Mouse (Mus musculus): ENCODE data around the gene Tecpr2. TPM values are rescaled to one million over a fixed set of nuclear protein-coding genes. Genes with fewer than 3 reads are reported as not detected.

Tecpr2 gene
- polyA plus RNA-seq, 1 experiment: 6.1 TPM

GRCm38 (mm10) chr12:110998092-110998491, 109.0 kb downstream of the Tecpr2 start:
- H3K4me3 ChIP-seq (replicated peaks; ENCODE audit: control insufficient read depth, low read depth, low read length): no peak overlapping the region
- WGBS: 97% methylated on average over 11 of the region's 11 CpGs
- H3K4me1 ChIP-seq (ENCODE audit: control insufficient read depth, insufficient read depth, low read length): no peaks in the 10 kb centered on the region; the same call in 1 of the 2 replicates
- no peak overlapping the region for H3K27ac ChIP-seq (ENCODE audit: control insufficient read depth, insufficient read depth, low read depth, low read length, poor library complexity)
- TF ChIP-seq POLR2A (IDR thresholded peaks at IDR 0.05; ENCODE audit: borderline replicate concordance, control insufficient read depth, low read depth, low read length): no peak
- TF ChIP-seq CTCF (IDR thresholded peaks at IDR 0.05; ENCODE audit: control insufficient read depth, insufficient read depth, low read length): no peak

DNA sequence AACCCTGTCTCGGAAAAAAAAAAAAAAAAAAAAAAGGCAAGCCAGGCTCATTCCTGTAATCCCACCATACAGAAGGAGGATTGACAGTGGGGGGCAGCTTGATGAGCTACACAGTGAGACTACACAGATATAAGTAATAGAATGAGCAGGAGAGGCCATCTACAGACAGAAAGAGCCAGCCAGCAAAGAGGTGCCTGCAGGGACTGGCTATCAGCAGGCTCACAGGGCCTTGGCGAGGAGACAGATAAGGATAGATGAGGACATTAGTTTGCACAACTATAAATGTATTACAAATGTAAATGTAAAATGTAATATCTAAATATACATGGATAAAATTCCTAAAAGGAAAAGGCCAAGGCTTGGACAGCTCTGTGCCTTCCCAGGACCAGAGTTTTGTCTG, 110.8 kb downstream of the Tecpr2 start:
- 65% methylated on average over 2 of the region's 2 CpGs for WGBS
- TF ChIP-seq POLR2A (IDR thresholded peaks at IDR 0.05; ENCODE audit: borderline replicate concordance, control insufficient read depth, low read depth, low read length): no peak
- no peak for TF ChIP-seq CTCF (IDR thresholded peaks at IDR 0.05; ENCODE audit: control insufficient read depth, insufficient read depth, low read length)
- H3K27ac ChIP-seq (ENCODE audit: control insufficient read depth, insufficient read depth, low read depth, low read length, poor library complexity): no peak overlapping the region
- peaks cover 6% of the 10 kb centered on the region for H3K4me1 ChIP-seq (ENCODE audit: control insufficient read depth, insufficient read depth, low read length)
- H3K4me3 ChIP-seq (replicated peaks; ENCODE audit: control insufficient read depth, low read depth, low read length): no peak overlapping the region

DNA sequence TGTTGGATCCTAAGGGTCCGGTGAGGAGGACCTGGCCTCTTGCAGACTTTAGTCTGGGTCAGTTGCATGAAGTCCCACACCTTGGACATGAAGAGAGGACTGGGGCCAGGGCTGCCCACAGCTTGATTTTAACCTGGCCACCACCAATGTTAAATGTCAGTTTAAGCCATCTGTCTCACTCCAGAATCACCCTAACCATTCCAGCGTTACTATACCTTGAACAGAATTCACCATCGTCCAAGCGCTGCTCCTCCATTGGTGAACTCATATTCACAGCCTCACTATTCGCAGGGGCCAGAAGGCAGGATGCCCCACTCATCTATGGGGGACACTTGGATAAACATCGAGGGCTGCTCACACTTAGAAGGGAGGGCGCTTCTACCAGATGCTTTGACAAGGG, 111.9 kb downstream of the Tecpr2 start:
- TF ChIP-seq CTCF (IDR thresholded peaks at IDR 0.05; ENCODE audit: control insufficient read depth, insufficient read depth, low read length) (no peak), POLR2A (IDR thresholded peaks at IDR 0.05; ENCODE audit: borderline replicate concordance, control insufficient read depth, low read depth, low read length) (no peak)
- H3K4me1 ChIP-seq (ENCODE audit: control insufficient read depth, insufficient read depth, low read length): peaks cover 6% of the 10 kb centered on the region

GRCm38 (mm10) chr12:111004142-111004541, 115.1 kb downstream of the Tecpr2 start:
- TF ChIP-seq POLR2A (IDR thresholded peaks at IDR 0.05; ENCODE audit: borderline replicate concordance, control insufficient read depth, low read depth, low read length): no peak
- no peak for TF ChIP-seq CTCF (IDR thresholded peaks at IDR 0.05; ENCODE audit: control insufficient read depth, insufficient read depth, low read length)
- Histone ChIP-seq H3K4me3 (replicated peaks; ENCODE audit: control insufficient read depth, low read depth, low read length) (no peak overlapping the region), H3K4me1 (ENCODE audit: control insufficient read depth, insufficient read depth, low read length) (peaks cover 16% of the 10 kb centered on the region), H3K27ac (ENCODE audit: control insufficient read depth, insufficient read depth, low read depth, low read length, poor library complexity) (peak overlapping the region; percentile 70)
- 46% methylated on average over 9 of the region's 9 CpGs for WGBS

More for the DNA sequence above, 111.9 kb downstream of the Tecpr2 start:
- Histone ChIP-seq H3K27ac (ENCODE audit: control insufficient read depth, insufficient read depth, low read depth, low read length, poor library complexity) (no peak overlapping the region), H3K4me3 (replicated peaks; ENCODE audit: control insufficient read depth, low read depth, low read length) (no peak overlapping the region)
- WGBS: 95% methylated on average over 7 of the region's 7 CpGs

DNA sequence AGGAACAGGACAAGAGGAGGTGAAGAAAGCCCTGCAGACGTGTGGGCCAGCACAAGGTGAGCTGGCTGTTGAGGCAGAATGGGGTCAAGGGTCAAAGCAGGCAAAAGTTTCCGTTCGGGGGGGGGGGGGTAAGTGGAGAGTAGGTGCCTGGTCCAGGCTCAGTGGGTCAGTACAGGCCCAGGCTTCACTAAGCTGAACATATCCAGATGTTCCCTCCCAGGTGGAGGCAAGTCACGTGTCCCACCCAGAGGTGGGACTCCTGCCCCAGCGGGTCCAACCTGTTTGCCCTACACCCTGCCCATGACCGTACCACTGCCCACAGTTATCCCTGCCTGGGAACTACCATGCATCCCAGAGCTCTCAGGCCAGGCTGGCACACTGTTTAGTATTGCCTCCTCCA, 116.7 kb downstream of the Tecpr2 start:
- TF ChIP-seq POLR2A (IDR thresholded peaks at IDR 0.05; ENCODE audit: borderline replicate concordance, control insufficient read depth, low read depth, low read length) (no peak), CTCF (IDR thresholded peaks at IDR 0.05; ENCODE audit: control insufficient read depth, insufficient read depth, low read length) (no peak)
- H3K4me1 ChIP-seq (ENCODE audit: control insufficient read depth, insufficient read depth, low read length): peaks cover 17% of the 10 kb centered on the region
- 76% methylated on average over 6 of the region's 6 CpGs for WGBS

GRCm38 (mm10) chr12:111006339-111006738, 117.3 kb downstream of the Tecpr2 start:
- TF ChIP-seq CTCF (IDR thresholded peaks at IDR 0.05; ENCODE audit: control insufficient read depth, insufficient read depth, low read length): no peak
- no peak for TF ChIP-seq POLR2A (IDR thresholded peaks at IDR 0.05; ENCODE audit: borderline replicate concordance, control insufficient read depth, low read depth, low read length)
- 79% methylated on average over 5 of the region's 5 CpGs for WGBS
- H3K4me3 ChIP-seq (replicated peaks; ENCODE audit: control insufficient read depth, low read depth, low read length): no peak overlapping the region
- no peak overlapping the region for H3K27ac ChIP-seq (ENCODE audit: control insufficient read depth, insufficient read depth, low read depth, low read length, poor library complexity)
- H3K4me1 ChIP-seq (ENCODE audit: control insufficient read depth, insufficient read depth, low read length): peaks cover 17% of the 10 kb centered on the region

More for the DNA sequence above, 116.7 kb downstream of the Tecpr2 start:
- no peak overlapping the region for H3K4me3 ChIP-seq (replicated peaks; ENCODE audit: control insufficient read depth, low read depth, low read length)
- H3K27ac ChIP-seq (ENCODE audit: control insufficient read depth, insufficient read depth, low read depth, low read length, poor library complexity): no peak overlapping the region

DNA sequence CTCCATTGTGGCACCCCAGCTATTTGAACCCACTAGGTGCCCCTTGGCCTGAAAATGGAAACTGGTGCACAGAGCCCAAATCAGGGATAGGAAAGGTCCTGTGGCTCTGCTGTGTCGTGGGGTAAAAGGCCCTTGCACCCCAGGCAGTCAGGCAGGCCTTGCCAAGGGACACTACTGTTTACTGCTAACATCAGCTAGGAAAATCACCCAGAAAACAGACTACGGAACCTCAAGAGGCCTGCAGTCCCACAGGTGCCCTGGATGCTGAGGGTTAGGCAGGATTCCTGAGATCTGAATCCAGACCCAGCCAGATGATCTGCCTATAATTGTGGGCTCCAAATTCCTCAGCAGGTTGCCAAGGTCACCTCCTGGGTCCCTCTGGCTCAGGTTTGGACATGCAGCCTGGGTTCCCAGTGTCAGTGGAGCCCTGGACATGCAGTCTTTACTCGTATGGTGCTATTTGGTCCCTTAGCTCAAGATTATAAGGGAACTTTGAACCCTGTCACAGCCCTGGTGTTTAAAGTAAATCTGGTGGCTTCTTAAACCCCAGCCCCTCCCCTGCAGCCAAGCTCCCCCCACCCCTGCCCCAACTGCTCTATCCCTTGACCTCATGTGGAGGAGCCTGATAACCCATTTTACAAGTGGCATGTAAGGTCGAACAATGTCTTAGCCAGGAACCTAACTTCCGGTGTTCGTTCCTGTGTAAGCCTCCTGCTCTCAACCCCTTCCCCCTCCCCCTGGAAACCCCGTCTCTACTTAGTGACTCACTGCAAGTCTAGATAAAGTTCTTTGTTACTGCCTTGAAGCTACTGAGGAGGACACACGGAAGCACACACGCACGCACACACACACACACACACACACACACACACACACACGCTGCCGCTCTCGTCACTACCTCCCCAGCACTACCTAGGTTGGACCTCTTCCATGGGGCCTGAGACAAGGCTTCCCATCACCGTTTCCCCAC, 118.4 kb downstream of the Tecpr2 start:
- 23% methylated on average over 14 of the region's 14 CpGs for WGBS
- no peak for TF ChIP-seq CTCF (IDR thresholded peaks at IDR 0.05; ENCODE audit: control insufficient read depth, insufficient read depth, low read length)
- TF ChIP-seq POLR2A (IDR thresholded peaks at IDR 0.05; ENCODE audit: borderline replicate concordance, control insufficient read depth, low read depth, low read length): no peak
- Histone ChIP-seq H3K4me1 (ENCODE audit: control insufficient read depth, insufficient read depth, low read length) (peaks cover 17% of the 10 kb centered on the region), H3K27ac (ENCODE audit: control insufficient read depth, insufficient read depth, low read depth, low read length, poor library complexity) (peak overlapping the region; percentile 33), H3K4me3 (replicated peaks; ENCODE audit: control insufficient read depth, low read depth, low read length) (no peak overlapping the region)
